Mouse (Mus musculus): ENCODE measurements around the gene Aqp1. TPM values are rescaled to one million over a fixed set of nuclear protein-coding genes. Genes with fewer than 3 reads are reported as not detected.

Aqp1 gene
- polyA plus RNA-seq (2014; fragmentation: Nextera tagmentation; extraction: Ambion mirVana): 0.46 and 0.56 TPM in 2 replicates

- Histone ChIP-seq H3K4me3 (ENCODE audit: low read depth, low read length) (no peak within 1 kb of the TSS), H3K36me3 (ENCODE audit: control insufficient read depth, insufficient read depth, low read length) (no peaks in the 10 kb centered on the region), H3K9ac (ENCODE audit: low read depth, low read length) (no peak within 1 kb of the TSS), H3K9me3 (ENCODE audit: control insufficient read depth, low read length) (no peaks in the 10 kb centered on the region), H3K4me2 (replicated peaks; ENCODE audit: low read depth, low read length) (no peak within 1 kb of the TSS), H3K27me3 (ENCODE audit: control insufficient read depth, insufficient read depth, low read length) (no peaks in the 10 kb centered on the region), H3K4me1 (replicated peaks; ENCODE audit: control insufficient read depth, insufficient read depth, low read length) (no peaks in the 10 kb centered on the region), H3K27ac (ENCODE audit: low read depth, low read length) (no peak within 1 kb of the TSS)
- DNase-seq (ENCODE audit: low spot score): no peak
- ATAC-seq (ENCODE audit: low FRiP score): no peak
- 30% methylated on average over 12 of the region's 12 CpGs for whole genome bisulfite sequencing
These were observed at the start of gene Aqp1 for GRCm38 (mm10) chr6:55335989-55336514. Aqp1 (plus strand) TSS chr6:55336432.

GRCm38 (mm10) chr6:55288007-55288602 is 48.1 kb upstream of the Aqp1 start:
- DNase-seq (ENCODE audit: low spot score): no peak
- H3K9ac ChIP-seq (ENCODE audit: low read depth, low read length): no peak overlapping the region

GRCm38 (mm10) chr6:55294549-55295131 is 41.6 kb upstream of the Aqp1 start:
- Histone ChIP-seq H3K4me3 (ENCODE audit: low read depth, low read length) (no peak overlapping the region), H3K9me3 (ENCODE audit: control insufficient read depth, low read length) (no peaks in the 10 kb centered on the region), H3K4me1 (replicated peaks; ENCODE audit: control insufficient read depth, insufficient read depth, low read length) (no peaks in the 10 kb centered on the region), H3K27me3 (ENCODE audit: control insufficient read depth, insufficient read depth, low read length) (no peaks in the 10 kb centered on the region), H3K4me2 (replicated peaks; ENCODE audit: low read depth, low read length) (no peak overlapping the region), H3K9ac (ENCODE audit: low read depth, low read length) (no peak overlapping the region), H3K27ac (ENCODE audit: low read depth, low read length) (no peak overlapping the region), H3K36me3 (ENCODE audit: control insufficient read depth, insufficient read depth, low read length) (no peaks in the 10 kb centered on the region)
- 64% methylated on average over 19 of the region's 19 CpGs for WGBS
- no peak for DNase-seq (ENCODE audit: low spot score)
- no peak for ATAC-seq (ENCODE audit: low FRiP score)

More at GRCm38 (mm10) chr6:55288007-55288602, 48.1 kb upstream of the Aqp1 start:
- no peak overlapping the region for H3K4me3 ChIP-seq (ENCODE audit: low read depth, low read length)
- H3K4me1 ChIP-seq (replicated peaks; ENCODE audit: control insufficient read depth, insufficient read depth, low read length): no peaks in the 10 kb centered on the region
- H3K4me2 ChIP-seq (replicated peaks; ENCODE audit: low read depth, low read length): no peak overlapping the region
- no peak overlapping the region for H3K27ac ChIP-seq (ENCODE audit: low read depth, low read length)
- H3K9me3 ChIP-seq (ENCODE audit: control insufficient read depth, low read length): no peaks in the 10 kb centered on the region
- 85% methylated on average over 5 of the region's 5 CpGs for WGBS
- no peak for ATAC-seq (ENCODE audit: low FRiP score)
- H3K36me3 ChIP-seq (ENCODE audit: control insufficient read depth, insufficient read depth, low read length): no peaks in the 10 kb centered on the region
- no peaks in the 10 kb centered on the region for H3K27me3 ChIP-seq (ENCODE audit: control insufficient read depth, insufficient read depth, low read length)

GRCm38 (mm10) chr6:55295325-55295724 is 40.9 kb upstream of the Aqp1 start:
- no peaks in the 10 kb centered on the region for H3K27me3 ChIP-seq (ENCODE audit: control insufficient read depth, insufficient read depth, low read length)
- ATAC-seq (ENCODE audit: low FRiP score) (no peak), DNase-seq (ENCODE audit: low spot score) (no peak)
- no peak overlapping the region for H3K9ac ChIP-seq (ENCODE audit: low read depth, low read length)
- WGBS: 93% methylated on average over 1 of the region's 1 CpGs
- no peak overlapping the region for H3K4me3 ChIP-seq (ENCODE audit: low read depth, low read length)
- H3K4me2 ChIP-seq (replicated peaks; ENCODE audit: low read depth, low read length): no peak overlapping the region
- H3K9me3 ChIP-seq (ENCODE audit: control insufficient read depth, low read length): no peaks in the 10 kb centered on the region
- H3K27ac ChIP-seq (ENCODE audit: low read depth, low read length): no peak overlapping the region
- no peaks in the 10 kb centered on the region for H3K36me3 ChIP-seq (ENCODE audit: control insufficient read depth, insufficient read depth, low read length)
- no peaks in the 10 kb centered on the region for H3K4me1 ChIP-seq (replicated peaks; ENCODE audit: control insufficient read depth, insufficient read depth, low read length)

GRCm38 (mm10) chr6:55299482-55299881 is 36.8 kb upstream of the Aqp1 start:
- WGBS: 81% methylated on average over 8 of the region's 8 CpGs
- Histone ChIP-seq H3K27me3 (ENCODE audit: control insufficient read depth, insufficient read depth, low read length) (no peaks in the 10 kb centered on the region), H3K27ac (ENCODE audit: low read depth, low read length) (no peak overlapping the region), H3K4me2 (replicated peaks; ENCODE audit: low read depth, low read length) (no peak overlapping the region), H3K36me3 (ENCODE audit: control insufficient read depth, insufficient read depth, low read length) (no peaks in the 10 kb centered on the region), H3K9ac (ENCODE audit: low read depth, low read length) (no peak overlapping the region), H3K9me3 (ENCODE audit: control insufficient read depth, low read length) (no peaks in the 10 kb centered on the region), H3K4me1 (replicated peaks; ENCODE audit: control insufficient read depth, insufficient read depth, low read length) (no peaks in the 10 kb centered on the region), H3K4me3 (ENCODE audit: low read depth, low read length) (no peak overlapping the region)
- DNase-seq (ENCODE audit: low spot score) (no peak), ATAC-seq (ENCODE audit: low FRiP score) (no peak)

- Histone ChIP-seq H3K36me3 (ENCODE audit: control insufficient read depth, insufficient read depth, low read length) (no peaks in the 10 kb centered on the region), H3K4me1 (replicated peaks; ENCODE audit: control insufficient read depth, insufficient read depth, low read length) (no peaks in the 10 kb centered on the region), H3K4me3 (ENCODE audit: low read depth, low read length) (no peak overlapping the region), H3K9ac (ENCODE audit: low read depth, low read length) (no peak overlapping the region), H3K27me3 (ENCODE audit: control insufficient read depth, insufficient read depth, low read length) (no peaks in the 10 kb centered on the region), H3K27ac (ENCODE audit: low read depth, low read length) (no peak overlapping the region), H3K9me3 (ENCODE audit: control insufficient read depth, low read length) (no peaks in the 10 kb centered on the region), H3K4me2 (replicated peaks; ENCODE audit: low read depth, low read length) (no peak overlapping the region)
- WGBS: 89% methylated on average over 2 of the region's 2 CpGs
- no peak for DNase-seq (ENCODE audit: low spot score)
- ATAC-seq (ENCODE audit: low FRiP score): no peak
These were observed 36.3 kb upstream of the Aqp1 start for GRCm38 (mm10) chr6:55299917-55300316.

GRCm38 (mm10) chr6:55300704-55301103 is 35.5 kb upstream of the Aqp1 start:
- no peaks in the 10 kb centered on the region for H3K27me3 ChIP-seq (ENCODE audit: control insufficient read depth, insufficient read depth, low read length)
- 81% methylated on average over 11 of the region's 11 CpGs for WGBS
- no peaks in the 10 kb centered on the region for H3K36me3 ChIP-seq (ENCODE audit: control insufficient read depth, insufficient read depth, low read length)
- no peak for DNase-seq (ENCODE audit: low spot score)
- no peak overlapping the region for H3K27ac ChIP-seq (ENCODE audit: low read depth, low read length)
- no peaks in the 10 kb centered on the region for H3K9me3 ChIP-seq (ENCODE audit: control insufficient read depth, low read length)
- H3K4me1 ChIP-seq (replicated peaks; ENCODE audit: control insufficient read depth, insufficient read depth, low read length): no peaks in the 10 kb centered on the region
- H3K9ac ChIP-seq (ENCODE audit: low read depth, low read length): no peak overlapping the region
- ATAC-seq (ENCODE audit: low FRiP score): no peak
- no peak overlapping the region for H3K4me3 ChIP-seq (ENCODE audit: low read depth, low read length)
- H3K4me2 ChIP-seq (replicated peaks; ENCODE audit: low read depth, low read length): no peak overlapping the region

GRCm38 (mm10) chr6:55310179-55310578 is 26.1 kb upstream of the Aqp1 start:
- Histone ChIP-seq H3K4me2 (replicated peaks; ENCODE audit: low read depth, low read length) (no peak overlapping the region), H3K4me3 (ENCODE audit: low read depth, low read length) (no peak overlapping the region)
- ATAC-seq (ENCODE audit: low FRiP score): no peak

GRCm38 (mm10) chr6:55311962-55312361 is 24.3 kb upstream of the Aqp1 start:
- ATAC-seq (ENCODE audit: low FRiP score) (no peak), DNase-seq (ENCODE audit: low spot score) (peak; percentile 10)
- Histone ChIP-seq H3K9me3 (ENCODE audit: control insufficient read depth, low read length) (no peaks in the 10 kb centered on the region), H3K4me2 (replicated peaks; ENCODE audit: low read depth, low read length) (no peak overlapping the region), H3K27ac (ENCODE audit: low read depth, low read length) (no peak overlapping the region), H3K4me3 (ENCODE audit: low read depth, low read length) (no peak overlapping the region), H3K4me1 (replicated peaks; ENCODE audit: control insufficient read depth, insufficient read depth, low read length) (no peaks in the 10 kb centered on the region), H3K9ac (ENCODE audit: low read depth, low read length) (no peak overlapping the region), H3K27me3 (ENCODE audit: control insufficient read depth, insufficient read depth, low read length) (no peaks in the 10 kb centered on the region), H3K36me3 (ENCODE audit: control insufficient read depth, insufficient read depth, low read length) (no peaks in the 10 kb centered on the region)
- 44% methylated on average over 5 of the region's 5 CpGs for WGBS

More at GRCm38 (mm10) chr6:55310179-55310578, 26.1 kb upstream of the Aqp1 start:
- H3K9ac ChIP-seq (ENCODE audit: low read depth, low read length): no peak overlapping the region
- no peak for DNase-seq (ENCODE audit: low spot score)
- H3K27me3 ChIP-seq (ENCODE audit: control insufficient read depth, insufficient read depth, low read length): no peaks in the 10 kb centered on the region
- no peak overlapping the region for H3K27ac ChIP-seq (ENCODE audit: low read depth, low read length)
- H3K9me3 ChIP-seq (ENCODE audit: control insufficient read depth, low read length): no peaks in the 10 kb centered on the region
- no peaks in the 10 kb centered on the region for H3K36me3 ChIP-seq (ENCODE audit: control insufficient read depth, insufficient read depth, low read length)
- 68% methylated on average over 2 of the region's 2 CpGs for WGBS
- no peaks in the 10 kb centered on the region for H3K4me1 ChIP-seq (replicated peaks; ENCODE audit: control insufficient read depth, insufficient read depth, low read length)

Data from hindbrain, embryonic 11.5 days (tissue).